Mouse (Mus musculus) olfactory bulb, adult 2 months (tissue): Measurements from ENCODE around the gene Jade2.

Source experiments
- CTCF ChIP-seq: fragments of 200-500 bp; IDR thresholded peaks from 2 replicates; pipeline ENCODE4 v1.5.1; 2012; ENCODE audit warnings: low read depth, mild to moderate bottlenecking, low read length, moderate library complexity; ENCODE audit not compliant: insufficient read depth
- POLR2A ChIP-seq: fragments of 200-500 bp; IDR thresholded peaks from 2 replicates; pipeline ENCODE4 v1.6.1; 2012; ENCODE audit warnings: mild to moderate bottlenecking, low read depth, low read length, moderate library complexity; ENCODE audit not compliant: insufficient read depth

DNA sequence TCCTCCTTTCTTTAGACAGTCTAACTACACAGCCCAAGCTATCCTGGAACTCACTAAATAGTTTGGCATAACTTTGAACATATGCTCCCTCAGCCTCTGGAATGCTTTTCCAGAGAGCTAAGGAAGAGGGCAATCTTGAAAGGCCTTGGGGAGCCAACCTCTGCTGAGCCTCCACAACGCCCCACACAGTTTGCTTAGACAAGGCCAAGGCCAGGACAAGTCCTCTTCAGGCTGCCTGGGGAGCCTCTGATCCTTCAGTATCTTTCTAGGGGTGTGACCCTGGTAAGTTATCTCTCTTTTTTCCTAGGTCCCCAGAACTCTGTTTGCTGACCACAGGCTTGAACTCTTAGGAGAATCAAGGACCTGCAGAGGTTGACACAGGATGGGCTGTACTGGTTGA is 26.6 kb upstream of the Jade2 start:
- TF ChIP-seq POLR2A (no peak), CTCF (no peak)
